Mouse (Mus musculus) kidney, embryonic 15.5 days (tissue): ENCODE measurements around the gene Astn1. TPM values are rescaled to one million over a fixed set of nuclear protein-coding genes. Genes with fewer than 3 reads are reported as not detected.

ENCODE experiments used
- ATAC-seq: fragments of 200-750 bp; cut with Nextera tagmentation; replicated peaks from 2 replicates; pipeline ENCODE4 v1.8.0; 2017; ENCODE audit warnings: moderate TSS enrichment; ENCODE audit not compliant: low FRiP score
- H3K27ac ChIP-seq: fragments of 300-500 bp; sonication (generic); 2 replicates; pipeline ENCODE4 v1.5.1; 2015; ENCODE audit warnings: mild to moderate bottlenecking, inconsistent platforms
- H3K27me3 ChIP-seq: fragments of 300-500 bp; sonication (generic); 2 replicates; pipeline ENCODE4 v1.6.1; 2015; ENCODE audit warnings: inconsistent platforms
- H3K36me3 ChIP-seq: fragments of 300-500 bp; sonication (generic); 2 replicates; pipeline ENCODE4 v1.6.1; 2015; ENCODE audit warnings: inconsistent platforms
- H3K4me1 ChIP-seq: fragments of 300-500 bp; sonication (generic); 2 replicates; pipeline ENCODE4 v1.6.1; 2015; ENCODE audit warnings: inconsistent platforms
- H3K4me2 ChIP-seq: fragments of 300-500 bp; sonication (generic); 2 replicates; pipeline ENCODE4 v1.6.1; 2015; ENCODE audit warnings: moderate library complexity, mild to moderate bottlenecking, inconsistent platforms
- H3K4me3 ChIP-seq: fragments of 300-500 bp; sonication (generic); replicated peaks from 2 replicates; pipeline ENCODE4 v1.5.1; 2015; ENCODE audit warnings: mild to moderate bottlenecking, inconsistent platforms
- H3K9ac ChIP-seq: fragments of 300-500 bp; sonication (generic); 2 replicates; pipeline ENCODE4 v1.6.1; 2015; ENCODE audit warnings: mild to moderate bottlenecking, inconsistent platforms
- H3K9me3 ChIP-seq: fragments of 300-500 bp; sonication (generic); replicated peaks from 2 replicates; pipeline ENCODE4 v1.6.1; 2016; ENCODE audit warnings: inconsistent platforms
- WGBS: fragments of 180-500 bp; shearing (Covaris S2); methylation state at CpG from one replicate; pipeline ENCODE4 v1.1.7; 2015; ENCODE audit warnings: mixed read lengths; 5-methylcytosine and 5-hydroxymethylcytosine counted together
- microRNA counts: library from miRNA; unstranded; fragments of <30 nt; microRNA quantifications from one replicate; lab custom pipeline; 2016
- microRNA-seq: library from miRNA; unstranded; fragments of <30 nt; microRNA quantifications from one replicate; pipeline ENCODE4, GENCODE M21; 2016
- polyA plus RNA-seq: library from polyadenylated mRNA; unstranded; fragments of >200 nt; fragmentation: Nextera tagmentation; extraction: Ambion mirVana; gene quantifications from 2 replicates; pipeline ENCODE4 v1.2.1, GENCODE M21; 2015

Astn1 gene
- polyA plus RNA-seq, 1 experiment from 2014 or later = 0.93 TPM

- WGBS = 33% methylated on average over 5 of the region's 5 CpGs
- Histone ChIP-seq H3K9me3 (no peaks in the 10 kb centered on the region), H3K36me3 (no peaks in the 10 kb centered on the region), H3K9ac (no peak overlapping the region), H3K4me1 (no peaks in the 10 kb centered on the region), H3K27me3 (no peaks in the 10 kb centered on the region), H3K4me3 (no peak overlapping the region), H3K27ac (no peak overlapping the region), H3K4me2 (no peak overlapping the region)
- ATAC-seq = peak; percentile 67; the same call in 1 of the 2 replicates
Observed at GRCm38 (mm10) chr1:158713301-158714095, 351.4 kb downstream of the Astn1 start.

GRCm38 (mm10) chr1:158732868-158733496 is 370.9 kb downstream of the Astn1 start:
- no peak overlapping the region for H3K9ac ChIP-seq
- ATAC-seq = no peak
- H3K36me3 ChIP-seq = no peaks in the 10 kb centered on the region
- H3K27me3 ChIP-seq = no peaks in the 10 kb centered on the region
- 65% methylated on average over 4 of the region's 4 CpGs for WGBS
- no peak overlapping the region for H3K4me2 ChIP-seq
- H3K27ac ChIP-seq = no peak overlapping the region
- H3K9me3 ChIP-seq = no peaks in the 10 kb centered on the region
- no peaks in the 10 kb centered on the region for H3K4me1 ChIP-seq
- no peak overlapping the region for H3K4me3 ChIP-seq

- Histone ChIP-seq H3K9ac (no peak overlapping the region), H3K4me1 (no peaks in the 10 kb centered on the region), H3K27ac (no peak overlapping the region), H3K9me3 (no peaks in the 10 kb centered on the region), H3K4me3 (no peak overlapping the region), H3K36me3 (no peaks in the 10 kb centered on the region), H3K4me2 (no peak overlapping the region), H3K27me3 (no peaks in the 10 kb centered on the region)
- WGBS = 38% methylated on average over 5 of the region's 5 CpGs
- ATAC-seq = no peak
Observed at GRCm38 (mm10) chr1:158739132-158739919, 377.3 kb downstream of the Astn1 start.

GRCm38 (mm10) chr1:158740161-158740766 is 378.2 kb downstream of the Astn1 start:
- Histone ChIP-seq H3K36me3 (no peaks in the 10 kb centered on the region), H3K27me3 (no peaks in the 10 kb centered on the region), H3K4me2 (no peak overlapping the region), H3K9me3 (no peaks in the 10 kb centered on the region), H3K4me3 (no peak overlapping the region), H3K4me1 (no peaks in the 10 kb centered on the region), H3K9ac (no peak overlapping the region), H3K27ac (no peak overlapping the region)
- no peak for ATAC-seq
- WGBS = 69% methylated on average over 6 of the region's 6 CpGs

GRCm38 (mm10) chr1:158740949-158741348 is 378.9 kb downstream of the Astn1 start:
- Histone ChIP-seq H3K27me3 (no peaks in the 10 kb centered on the region), H3K4me2 (no peak overlapping the region), H3K27ac (no peak overlapping the region), H3K4me1 (no peaks in the 10 kb centered on the region), H3K4me3 (no peak overlapping the region), H3K9ac (no peak overlapping the region), H3K9me3 (no peaks in the 10 kb centered on the region), H3K36me3 (no peaks in the 10 kb centered on the region)
- 83% methylated on average over 5 of the region's 5 CpGs for WGBS
- no peak for ATAC-seq

MicroRNAs within 50 kb of the gene (microRNA counts, 519-probe panel; counts per million panel counts)
- microRNA mmu-miR-488 (lab: Ali Mortazavi, UCI) = 1,300 counts per million, percentile 5 among the panel's probes with 10 or more counts

Small RNAs within 50 kb of the gene (microRNA-seq; reads per million reads assigned to microRNA genes)
- 4.9 reads per million, percentile 23 among the genes with 10 or more reads in this experiment for gene Mir488

Other genes starting within 250 kb of the Astn1 start
- 0.23 and 0.31 TPM in 2 replicates for gene Brinp2, start 5.9 kb upstream of the Astn1 start, polyA plus RNA-seq